Comparison of ENCODE assay signal across 32 mouse cellular contexts in genomic region chr6:120612346-120612745, GRCm38 (mm10).
"Had no signal": no experiment of that assay in that cellular context is flagged by ENCODE, and none has a peak within 500 bp of the region (broad histone marks: within the 10 kb centered on the region; RNA-seq: fewer than 3 reads in every experiment).

No protein-coding gene starts in this region.

- H3K4me1 ChIP-seq: heart, embryonic 15.5 days; hindbrain, embryonic 10.5 days; hindbrain, embryonic 12.5 days; hindbrain, embryonic 13.5 days; hindbrain, embryonic 15.5 days; intestine, embryonic 15.5 days had no signal

- H3K27ac ChIP-seq: heart, adult 2 months; heart, embryonic 10.5 days; heart, embryonic 13.5 days; heart, embryonic 15.5 days; hindbrain, embryonic 10.5 days; hindbrain, embryonic 12.5 days; hindbrain, embryonic 13.5 days; hindbrain, embryonic 14.5 days; hindbrain, embryonic 15.5 days; hindbrain, postnatal 0 days; intestine, embryonic 15.5 days; layer of hippocampus, adult 2 months; left cerebral cortex, adult 2 months had no signal

- H3K36me3 ChIP-seq: heart, embryonic 10.5 days; heart, embryonic 12.5 days; heart, embryonic 13.5 days; heart, embryonic 15.5 days; hindbrain, embryonic 10.5 days; hindbrain, embryonic 12.5 days; hindbrain, embryonic 13.5 days; hindbrain, embryonic 15.5 days; intestine, embryonic 15.5 days had no signal

- H3K27me3 ChIP-seq: heart, embryonic 12.5 days; heart, embryonic 15.5 days; hindbrain, embryonic 12.5 days; hindbrain, embryonic 13.5 days; hindbrain, embryonic 15.5 days; intestine, embryonic 15.5 days had no signal

- DNase-seq: heart, adult 18-20 months; heart, adult 2 months; heart, postnatal 10 days; heart, postnatal 14 days; heart, postnatal 36 days; heart, postnatal 4 days; kidney, adult 11 months; kidney, adult 18-20 months; kidney, adult 2 months; kidney, adult 8-10 months; kidney, postnatal 10 days; kidney, postnatal 14 days; layer of hippocampus, adult 9-11 months; layer of hippocampus, postnatal 36 days had no signal

- H3K9me3 ChIP-seq: heart, embryonic 10.5 days; heart, embryonic 12.5 days; heart, embryonic 13.5 days; heart, embryonic 15.5 days; hindbrain, embryonic 10.5 days; hindbrain, embryonic 12.5 days; hindbrain, embryonic 13.5 days; hindbrain, embryonic 15.5 days; intestine, embryonic 15.5 days had no signal

- H3K4me2 ChIP-seq: heart, embryonic 11.5 days; heart, embryonic 12.5 days; heart, embryonic 13.5 days; heart, embryonic 15.5 days; hindbrain, embryonic 12.5 days; hindbrain, embryonic 13.5 days; hindbrain, embryonic 14.5 days; hindbrain, embryonic 15.5 days; intestine, embryonic 15.5 days had no signal

- H3K9ac ChIP-seq: heart, embryonic 12.5 days; heart, embryonic 13.5 days; heart, embryonic 15.5 days; hindbrain, embryonic 12.5 days; hindbrain, embryonic 13.5 days; hindbrain, embryonic 14.5 days; hindbrain, embryonic 15.5 days; intestine, embryonic 15.5 days had no signal

- H3K4me3 ChIP-seq: heart, adult 2 months; heart, embryonic 10.5 days; heart, embryonic 12.5 days; heart, embryonic 13.5 days; heart, embryonic 15.5 days; hindbrain, embryonic 10.5 days; hindbrain, embryonic 12.5 days; hindbrain, embryonic 13.5 days; hindbrain, embryonic 15.5 days; intestine, embryonic 15.5 days; layer of hippocampus, adult 2 months; left cerebral cortex, adult 2 months had no signal

- ATAC-seq: hindbrain, embryonic 16.5 days; hindbrain, postnatal 0 days; inflammation-experienced regulatory T-cells, adult 6 months; intestine, embryonic 15.5 days; intestine, embryonic 16.5 days; intestine, postnatal 0 days had no signal
